Mouse (Mus musculus) limb, embryonic 12.5 days (tissue): ENCODE data around the gene P2ry6. TPM values are rescaled to one million over a fixed set of nuclear protein-coding genes. Genes with fewer than 3 reads are reported as not detected.

Experiments used
- ATAC-seq: fragments of 200-750 bp; cut with Nextera tagmentation; 2 replicates; pipeline ENCODE4 v1.8.0; 2017; ENCODE audit warnings: low read depth, moderate TSS enrichment; ENCODE audit not compliant: insufficient number of reproducible peaks, insufficient read depth, low FRiP score, low TSS enrichment
- H3K27ac ChIP-seq: fragments of 300-500 bp; sonication (generic); 2 replicates; pipeline ENCODE4 v1.5.1; 2016; ENCODE audit warnings: mild to moderate bottlenecking, moderate library complexity
- H3K27me3 ChIP-seq: fragments of 300-500 bp; sonication (generic); 2 replicates; pipeline ENCODE4 v1.6.1; 2016; ENCODE audit warnings: mild to moderate bottlenecking, moderate library complexity
- H3K36me3 ChIP-seq: fragments of 300-500 bp; sonication (generic); 2 replicates; pipeline ENCODE4 v1.6.1; 2016; ENCODE audit warnings: mild to moderate bottlenecking, moderate library complexity
- H3K4me1 ChIP-seq: fragments of 300-500 bp; sonication (generic); replicated peaks from 2 replicates; pipeline ENCODE4 v1.6.1; 2016
- H3K4me2 ChIP-seq: fragments of 300-500 bp; sonication (generic); 2 replicates; pipeline ENCODE4 v1.6.1; 2016; ENCODE audit warnings: mild to moderate bottlenecking, moderate library complexity
- H3K4me3 ChIP-seq: fragments of 300-500 bp; sonication (generic); replicated peaks from 2 replicates; pipeline ENCODE4 v1.5.1; 2016; ENCODE audit warnings: mild to moderate bottlenecking
- H3K9ac ChIP-seq: fragments of 300-500 bp; sonication (generic); replicated peaks from 2 replicates; pipeline ENCODE4 v1.6.1; 2016; ENCODE audit warnings: mild to moderate bottlenecking, moderate library complexity
- H3K9me3 ChIP-seq: fragments of 300-500 bp; sonication (generic); 2 replicates; pipeline ENCODE4 v1.6.1; 2016; ENCODE audit warnings: mild to moderate bottlenecking, moderate library complexity
- WGBS: fragments of 180-500 bp; shearing (Covaris S2); methylation state at CpG from one replicate; pipeline ENCODE4 v1.1.7; 2016; 5-methylcytosine and 5-hydroxymethylcytosine counted together
- polyA plus RNA-seq: library from polyadenylated mRNA; unstranded; fragments of >200 nt; fragmentation: Nextera tagmentation; extraction: Ambion mirVana; gene quantifications from 2 replicates; pipeline ENCODE4 v1.2.1, GENCODE M21; 2016

The P2ry6 gene
- polyA plus RNA-seq, 1 experiment from 2014 or later: 2.0 TPM

- H3K4me1 ChIP-seq: peaks cover 10% of the 10 kb centered on the region
- H3K27ac ChIP-seq: no peak overlapping the region
- ATAC-seq: no peak
- H3K27me3 ChIP-seq: no peaks in the 10 kb centered on the region
- H3K4me3 ChIP-seq: no peak overlapping the region
- no peaks in the 10 kb centered on the region for H3K36me3 ChIP-seq
- H3K4me2 ChIP-seq: no peak overlapping the region
- 83% methylated on average over 16 of the region's 16 CpGs for WGBS
- H3K9me3 ChIP-seq: no peaks in the 10 kb centered on the region
- no peak overlapping the region for H3K9ac ChIP-seq
Measured at GRCm38 (mm10) chr7:100938106-100938505, 36.3 kb downstream of the P2ry6 start.

GRCm38 (mm10) chr7:100937481-100937880, 37.0 kb downstream of the P2ry6 start:
- Histone ChIP-seq H3K9ac (no peak overlapping the region), H3K27ac (no peak overlapping the region), H3K36me3 (no peaks in the 10 kb centered on the region), H3K4me1 (peaks cover 4% of the 10 kb centered on the region; the same call in 1 of the 2 replicates), H3K9me3 (no peaks in the 10 kb centered on the region), H3K27me3 (no peaks in the 10 kb centered on the region), H3K4me2 (no peak overlapping the region), H3K4me3 (no peak overlapping the region)
- no peak for ATAC-seq
- WGBS: 76% methylated on average over 3 of the region's 3 CpGs

GRCm38 (mm10) chr7:100933520-100933919, 40.9 kb downstream of the P2ry6 start:
- no peak overlapping the region for H3K4me3 ChIP-seq
- H3K27ac ChIP-seq: no peak overlapping the region
- ATAC-seq: no peak
- peaks cover 15% of the 10 kb centered on the region; the same call in 1 of the 2 replicates for H3K36me3 ChIP-seq
- peaks cover 22% of the 10 kb centered on the region for H3K4me1 ChIP-seq
- no peaks in the 10 kb centered on the region for H3K9me3 ChIP-seq
- no peak overlapping the region for H3K9ac ChIP-seq
- H3K4me2 ChIP-seq: no peak overlapping the region
- no peaks in the 10 kb centered on the region for H3K27me3 ChIP-seq

- Histone ChIP-seq H3K4me3 (peak overlapping the region; percentile 95), H3K4me1 (peaks cover 31% of the 10 kb centered on the region), H3K27ac (peak overlapping the region; percentile 100), H3K36me3 (peaks cover 18% of the 10 kb centered on the region; the same call in 1 of the 2 replicates), H3K4me2 (peak overlapping the region; percentile 98), H3K27me3 (no peaks in the 10 kb centered on the region), H3K9me3 (no peaks in the 10 kb centered on the region), H3K9ac (peak overlapping the region; percentile 97; the same call in 1 of the 2 replicates)
- peak; percentile 93 for ATAC-seq
- WGBS: under 1% methylated on average over 27 of the region's 27 CpGs
Measured at GRCm38 (mm10) chr7:100932481-100933007, 41.9 kb downstream of the P2ry6 start.

- Histone ChIP-seq H3K4me3 (peak within 1 kb of the TSS; percentile 95), H3K4me2 (peak within 1 kb of the TSS; percentile 98), H3K36me3 (peaks cover 18% of the 10 kb centered on the region; the same call in 1 of the 2 replicates), H3K4me1 (peaks cover 37% of the 10 kb centered on the region), H3K9ac (peak within 1 kb of the TSS; percentile 97), H3K27me3 (no peaks in the 10 kb centered on the region), H3K9me3 (no peaks in the 10 kb centered on the region), H3K27ac (peak within 1 kb of the TSS; percentile 100)
- ATAC-seq: peak; percentile 75
- WGBS: 1% methylated on average over 35 of the region's 35 CpGs
Measured at GRCm38 (mm10) chr7:100931926-100932480, 42.4 kb downstream of the P2ry6 start, which contains the start of gene Arhgef17. Gene Arhgef17, minus strand, starts transcription at chr7:100932107.

GRCm38 (mm10) chr7:100931316-100931925, 43.0 kb downstream of the P2ry6 start:
- H3K27ac ChIP-seq: peak overlapping the region; percentile 100
- no peaks in the 10 kb centered on the region for H3K9me3 ChIP-seq
- no peaks in the 10 kb centered on the region for H3K27me3 ChIP-seq
- WGBS: under 1% methylated on average over 73 of the region's 73 CpGs
- H3K4me1 ChIP-seq: peaks cover 43% of the 10 kb centered on the region
- peak overlapping the region; percentile 97 for H3K9ac ChIP-seq
- peak overlapping the region; percentile 98 for H3K4me2 ChIP-seq
- peak overlapping the region; percentile 95 for H3K4me3 ChIP-seq
- ATAC-seq: peak; percentile 24
- H3K36me3 ChIP-seq: peaks cover 21% of the 10 kb centered on the region; the same call in 1 of the 2 replicates

- H3K4me1 ChIP-seq: peaks cover 49% of the 10 kb centered on the region
- 2% methylated on average over 53 of the region's 53 CpGs for WGBS
- peak overlapping the region; percentile 97 for H3K9ac ChIP-seq
- no peaks in the 10 kb centered on the region for H3K9me3 ChIP-seq
- H3K4me3 ChIP-seq: peak overlapping the region; percentile 95
- no peak for ATAC-seq
- H3K36me3 ChIP-seq: peaks cover 26% of the 10 kb centered on the region; the same call in 1 of the 2 replicates
- no peaks in the 10 kb centered on the region for H3K27me3 ChIP-seq
- H3K27ac ChIP-seq: peak overlapping the region; percentile 100
- H3K4me2 ChIP-seq: peak overlapping the region; percentile 98
Measured at GRCm38 (mm10) chr7:100930619-100931315, 43.7 kb downstream of the P2ry6 start.

- H3K27ac ChIP-seq: no peak overlapping the region
- peak overlapping the region; percentile 95 for H3K4me3 ChIP-seq
- H3K27me3 ChIP-seq: no peaks in the 10 kb centered on the region
- ATAC-seq: no peak
- H3K4me1 ChIP-seq: peaks cover 59% of the 10 kb centered on the region
- H3K4me2 ChIP-seq: peak overlapping the region; percentile 98
- WGBS: 76% methylated on average over 19 of the region's 19 CpGs
- no peaks in the 10 kb centered on the region for H3K9me3 ChIP-seq
- H3K9ac ChIP-seq: peak overlapping the region; percentile 97
- peaks cover 34% of the 10 kb centered on the region; the same call in 1 of the 2 replicates for H3K36me3 ChIP-seq
Measured at GRCm38 (mm10) chr7:100929639-100930303, 44.7 kb downstream of the P2ry6 start.

GRCm38 (mm10) chr7:100928456-100928855, 46.0 kb downstream of the P2ry6 start:
- H3K4me2 ChIP-seq: peak overlapping the region; percentile 98
- 50% methylated on average over 9 of the region's 9 CpGs for WGBS
- H3K36me3 ChIP-seq: peaks cover 41% of the 10 kb centered on the region; the same call in 1 of the 2 replicates
- H3K4me3 ChIP-seq: peak overlapping the region; percentile 95
- no peak overlapping the region for H3K27ac ChIP-seq
- H3K27me3 ChIP-seq: no peaks in the 10 kb centered on the region
- no peaks in the 10 kb centered on the region for H3K9me3 ChIP-seq
- H3K9ac ChIP-seq: peak overlapping the region; percentile 97
- no peak for ATAC-seq
- H3K4me1 ChIP-seq: peaks cover 72% of the 10 kb centered on the region

GRCm38 (mm10) chr7:100927287-100928000, 47.0 kb downstream of the P2ry6 start:
- ATAC-seq: no peak
- peaks cover 82% of the 10 kb centered on the region for H3K4me1 ChIP-seq
- no peaks in the 10 kb centered on the region for H3K27me3 ChIP-seq
- H3K27ac ChIP-seq: 0 out of 2 replicates have a peak overlapping the region, but pooled peaks have one; percentile 18
- H3K4me2 ChIP-seq: peak overlapping the region; percentile 98
- H3K36me3 ChIP-seq: peaks cover 51% of the 10 kb centered on the region
- H3K9ac ChIP-seq: peak overlapping the region; percentile 97
- WGBS: 13% methylated on average over 7 of the region's 7 CpGs
- H3K4me3 ChIP-seq: peak overlapping the region; percentile 95
- H3K9me3 ChIP-seq: no peaks in the 10 kb centered on the region
